8 mouse cellular contexts compared by ENCODE assay signal in the genomic region with DNA sequence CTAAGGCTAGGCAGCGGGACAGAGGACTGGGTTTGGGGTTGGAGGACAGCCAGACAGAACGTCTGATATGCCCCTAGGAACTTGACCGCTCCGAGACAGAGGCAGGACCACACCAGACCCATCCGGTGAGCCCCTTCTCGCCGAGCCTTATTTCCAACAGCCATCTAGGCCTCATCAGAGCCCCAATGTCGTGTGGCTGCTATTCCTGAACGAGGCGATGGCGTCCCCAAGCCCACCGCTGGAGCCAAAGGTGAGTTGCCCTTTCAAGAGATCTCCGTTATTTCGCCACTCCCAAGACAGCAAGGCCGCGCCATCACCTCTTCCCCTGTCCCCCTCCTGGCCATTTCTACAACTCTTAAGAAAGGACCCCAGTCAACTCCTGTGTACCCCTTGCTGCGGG. TPM values are rescaled to one million over a fixed set of nuclear protein-coding genes. Genes with fewer than 3 reads are reported as not detected.
DNase-seq lines count a peak whose midpoint lies in the region; ATAC-seq and TF ChIP-seq lines count a peak whose summit lies in the region.

No protein-coding gene starts in this region.

- in situ Hi-C loops in Patski (cut with MboI; ENCODE audit: low pct_unique_long_range_greater_than_20kb), result no loop called here

- TF ChIP-seq CTCF in Patski (IDR thresholded peaks at IDR 0.05), result no peak

- H3K9me3 ChIP-seq in heart, embryonic 13.5 days, result no peaks in the 10 kb centered on the region

- H3K27me3 ChIP-seq in heart, embryonic 13.5 days (replicated peaks), result no peaks in the 10 kb centered on the region
- no peaks in the 10 kb centered on the region for H3K27me3 ChIP-seq in Patski

- H3K4me3 ChIP-seq in heart, embryonic 13.5 days, result peak overlapping the region; percentile 70

- H3K36me3 ChIP-seq in heart, embryonic 13.5 days, result peaks cover 48% of the 10 kb centered on the region

- DNase-seq in heart, adult 8-10 months (ENCODE audit: low spot score), result no peak
- DNase-seq in Patski (ENCODE audit: low read depth, low spot score), result no peak
- no peak for DNase-seq in cerebellum, adult 11 months
- no peak for DNase-seq in natural killer cell, adult 2 months (ENCODE audit: low spot score in 2 of 2)

- H3K4me1 ChIP-seq in heart, embryonic 13.5 days, result peaks cover 26% of the 10 kb centered on the region

- POLR2A ChIA-PET in Patski (lab: Charles Lee), result interaction anchor here (0.7 kb wide), 1 partner anchor 58 kb away, joined by 3 read pairs; no protein-coding TSS in a partner anchor

- CTCF ChIA-PET in Patski (lab: Charles Lee), result no interaction called here

- H3K27ac ChIP-seq in heart, embryonic 13.5 days (replicated peaks), result peak overlapping the region; percentile 38; the same call in 1 of the 2 replicates

- H3K9ac ChIP-seq in heart, embryonic 13.5 days, result peak overlapping the region; percentile 86

- 0 out of 2 replicates have a peak, but pooled peaks have one; percentile 14 for ATAC-seq in heart, embryonic 13.5 days (ENCODE audit: extremely low read depth, insufficient number of reproducible peaks, low FRiP score, low TSS enrichment)
- ATAC-seq in Patski, result peak; percentile 51
- ATAC-seq in hematopoietic stem cell, adult 5-6 weeks (replicated peaks in 1 of 2; ENCODE audit: insufficient read depth in 1 of 2, low FRiP score in 2 of 2, low TSS enrichment in 1 of 2, low read depth in 1 of 2, poor library complexity in 2 of 2, severe bottlenecking in 2 of 2), result peak; percentile 15 to 43
- ATAC-seq in megakaryocyte progenitor cell, adult 5-6 weeks (replicated peaks; ENCODE audit: poor library complexity), result peak; percentile 40
- ATAC-seq in frontal cortex, adult (ENCODE audit: low TSS enrichment), result no peak; the same call in 1 of the 2 replicates

- peak overlapping the region; percentile 78 for H3K4me2 ChIP-seq in heart, embryonic 13.5 days

- under 1% methylated on average over 17 of the region's 17 CpGs for WGBS in heart, embryonic 13.5 days

RNA-seq across cellular contexts. Expression of gene Zfp189, which starts 0.4 kb away (rescaled TPM):
- polyA plus RNA-seq in heart, embryonic 13.5 days (2015; fragmentation: Nextera tagmentation; extraction: Ambion mirVana), result 5.9 and 6.0 TPM in 2 replicates
- total RNA-seq in heart, adult 8-10 months (2022), result 1 to 10 TPM; 5.9 to 6.3 (median 6.1) TPM
- polyA plus RNA-seq in Patski (2021), result 9.5 TPM
- total RNA-seq in hematopoietic stem cell, adult 5-6 weeks (2017), result 7.8 and 10.4 TPM in 2 replicates
- total RNA-seq in megakaryocyte progenitor cell, adult 5-6 weeks (2015), result 8.7 and 9.7 TPM in 2 replicates
- total RNA-seq in megakaryocyte progenitor cell, adult 5-6 weeks (2017), result 4.0 and 7.6 TPM in 2 replicates

RNA-seq across cellular contexts. Expression of gene Mrpl50, which starts 0.5 kb away (rescaled TPM):
- 57.7 and 63.0 TPM in 2 replicates for polyA plus RNA-seq in heart, embryonic 13.5 days (2015; fragmentation: Nextera tagmentation; extraction: Ambion mirVana)
- total RNA-seq in heart, adult 8-10 months (2022), result 10 to 100 TPM; 48.8 to 56.4 (median 55.6) TPM
- 24.8 TPM for polyA plus RNA-seq in Patski (2021)
- 31.4 and 38.3 TPM in 2 replicates for total RNA-seq in hematopoietic stem cell, adult 5-6 weeks (2017)
- total RNA-seq in megakaryocyte progenitor cell, adult 5-6 weeks (2015), result 45.5 and 50.4 TPM in 2 replicates
- 35.6 and 44.8 TPM in 2 replicates for total RNA-seq in megakaryocyte progenitor cell, adult 5-6 weeks (2017)

RNA-seq across cellular contexts. Expression of gene Baat, which starts 15.0 kb away (rescaled TPM):
- polyA plus RNA-seq in heart, embryonic 13.5 days (2015; fragmentation: Nextera tagmentation; extraction: Ambion mirVana), result 0.08 TPM in 2 replicates
- under 1 TPM in 1 of 4 experiments, not detected in 3; 0.35 TPM for total RNA-seq in heart, adult 8-10 months (2022)
- not detected for polyA plus RNA-seq in Patski (2021)
- not detected in 2 replicates for total RNA-seq in hematopoietic stem cell, adult 5-6 weeks (2017)
- not detected in 2 replicates for total RNA-seq in megakaryocyte progenitor cell, adult 5-6 weeks (2015)
- total RNA-seq in megakaryocyte progenitor cell, adult 5-6 weeks (2017), result not detected in 2 replicates

RNA-seq across cellular contexts. Expression of gene Aldob, which starts 28.0 kb away (rescaled TPM):
- 0.32 and 4.8 TPM in 2 replicates for polyA plus RNA-seq in heart, embryonic 13.5 days (2015; fragmentation: Nextera tagmentation; extraction: Ambion mirVana)
- total RNA-seq in heart, adult 8-10 months (2022), result 10 to 100 TPM in 3 of 4 experiments, 1 to 10 TPM in 1; 10.0 to 19.0 (median 17.1) TPM
- polyA plus RNA-seq in Patski (2021), result not detected
- total RNA-seq in hematopoietic stem cell, adult 5-6 weeks (2017), result not detected in 2 replicates
- total RNA-seq in megakaryocyte progenitor cell, adult 5-6 weeks (2015), result not detected in 2 replicates
- total RNA-seq in megakaryocyte progenitor cell, adult 5-6 weeks (2017), result not detected in 2 replicates

RNA-seq across cellular contexts. Expression of gene Acnat1, which starts 47.6 kb away (rescaled TPM):
- polyA plus RNA-seq in heart, embryonic 13.5 days (2015; fragmentation: Nextera tagmentation; extraction: Ambion mirVana), result not detected in 2 replicates
- not detected for total RNA-seq in heart, adult 8-10 months (2022)
- polyA plus RNA-seq in Patski (2021), result not detected
- total RNA-seq in hematopoietic stem cell, adult 5-6 weeks (2017), result 0.74 TPM in 1 of 2 replicates, not detected in the other
- total RNA-seq in megakaryocyte progenitor cell, adult 5-6 weeks (2015), result not detected in 2 replicates
- not detected in 2 replicates for total RNA-seq in megakaryocyte progenitor cell, adult 5-6 weeks (2017)
